Mouse (Mus musculus): Measurements from ENCODE around the gene Prpsap2.

Prpsap2 gene

GRCm38 (mm10) chr11:61757151-61757550 is 4.7 kb downstream of the Prpsap2 start:
- Histone ChIP-seq H3K4me1 (replicated peaks; ENCODE audit: low read depth, low read length) (peaks cover 25% of the 10 kb centered on the region), H3K27me3 (ENCODE audit: insufficient read depth, low read length) (no peaks in the 10 kb centered on the region), H3K4me3 (replicated peaks; ENCODE audit: low read length) (no peak overlapping the region), H3K9me3 (ENCODE audit: low read length) (no peaks in the 10 kb centered on the region), H3K36me3 (ENCODE audit: insufficient read depth, low read length) (peaks cover 74% of the 10 kb centered on the region)
- TF ChIP-seq NANOG (IDR thresholded peaks at IDR 0.05; ENCODE audit: borderline replicate concordance, low read length): no peak
- no peak for TF ChIP-seq POU5F1 (IDR thresholded peaks at IDR 0.05; ENCODE audit: borderline replicate concordance, low read length)
- TF ChIP-seq CTCF (conservative IDR thresholded peaks at IDR 0.05; ENCODE audit: low read length): no peak

GRCm38 (mm10) chr11:61751612-61752011 is 10.3 kb downstream of the Prpsap2 start:
- H3K9me3 ChIP-seq (ENCODE audit: low read length): no peaks in the 10 kb centered on the region
- H3K27me3 ChIP-seq (ENCODE audit: insufficient read depth, low read length): no peaks in the 10 kb centered on the region
- H3K36me3 ChIP-seq (ENCODE audit: insufficient read depth, low read length): peaks cover 94% of the 10 kb centered on the region
- no peak for TF ChIP-seq POU5F1 (IDR thresholded peaks at IDR 0.05; ENCODE audit: borderline replicate concordance, low read length)
- TF ChIP-seq CTCF (conservative IDR thresholded peaks at IDR 0.05; ENCODE audit: low read length): peak; percentile 75
- no peak overlapping the region for H3K4me3 ChIP-seq (replicated peaks; ENCODE audit: low read length)
- 0 out of 2 replicates have a peak, but pooled peaks cover 6% of the 10 kb centered on the region for H3K4me1 ChIP-seq (replicated peaks; ENCODE audit: low read depth, low read length)

- no peaks in the 10 kb centered on the region for H3K27me3 ChIP-seq (ENCODE audit: insufficient read depth, low read length)
- H3K36me3 ChIP-seq (ENCODE audit: insufficient read depth, low read length): peaks cover 95% of the 10 kb centered on the region
- TF ChIP-seq POU5F1 (IDR thresholded peaks at IDR 0.05; ENCODE audit: borderline replicate concordance, low read length): no peak
- no peak for TF ChIP-seq CTCF (conservative IDR thresholded peaks at IDR 0.05; ENCODE audit: low read length)
- no peak for TF ChIP-seq NANOG (IDR thresholded peaks at IDR 0.05; ENCODE audit: borderline replicate concordance, low read length)
- H3K4me3 ChIP-seq (replicated peaks; ENCODE audit: low read length): no peak overlapping the region
- peaks cover 6% of the 10 kb centered on the region; the same call in 1 of the 2 replicates for H3K4me1 ChIP-seq (replicated peaks; ENCODE audit: low read depth, low read length)
- H3K9me3 ChIP-seq (ENCODE audit: low read length): no peaks in the 10 kb centered on the region
Observed at GRCm38 (mm10) chr11:61747161-61747560, 14.7 kb downstream of the Prpsap2 start.

- no peaks in the 10 kb centered on the region for H3K9me3 ChIP-seq (ENCODE audit: low read length)
- no peak overlapping the region for H3K4me3 ChIP-seq (replicated peaks; ENCODE audit: low read length)
- peaks cover 6% of the 10 kb centered on the region; the same call in 1 of the 2 replicates for H3K4me1 ChIP-seq (replicated peaks; ENCODE audit: low read depth, low read length)
- H3K27me3 ChIP-seq (ENCODE audit: insufficient read depth, low read length): no peaks in the 10 kb centered on the region
- peaks cover 91% of the 10 kb centered on the region for H3K36me3 ChIP-seq (ENCODE audit: insufficient read depth, low read length)
- no peak for TF ChIP-seq POU5F1 (IDR thresholded peaks at IDR 0.05; ENCODE audit: borderline replicate concordance, low read length)
- no peak for TF ChIP-seq CTCF (conservative IDR thresholded peaks at IDR 0.05; ENCODE audit: low read length)
- TF ChIP-seq NANOG (IDR thresholded peaks at IDR 0.05; ENCODE audit: borderline replicate concordance, low read length): no peak
Observed at GRCm38 (mm10) chr11:61745781-61746180, 16.1 kb downstream of the Prpsap2 start.

GRCm38 (mm10) chr11:61744460-61744859 is 17.4 kb downstream of the Prpsap2 start:
- Histone ChIP-seq H3K4me3 (replicated peaks; ENCODE audit: low read length) (no peak overlapping the region), H3K4me1 (replicated peaks; ENCODE audit: low read depth, low read length) (peaks cover 2% of the 10 kb centered on the region; the same call in 1 of the 2 replicates), H3K27me3 (ENCODE audit: insufficient read depth, low read length) (no peaks in the 10 kb centered on the region), H3K36me3 (ENCODE audit: insufficient read depth, low read length) (peaks cover 93% of the 10 kb centered on the region), H3K9me3 (ENCODE audit: low read length) (no peaks in the 10 kb centered on the region)
- TF ChIP-seq NANOG (IDR thresholded peaks at IDR 0.05; ENCODE audit: borderline replicate concordance, low read length) (no peak), CTCF (conservative IDR thresholded peaks at IDR 0.05; ENCODE audit: low read length) (peak; percentile 32; the same call in 1 of the 2 replicates)

GRCm38 (mm10) chr11:61743768-61744167 is 18.1 kb downstream of the Prpsap2 start:
- Histone ChIP-seq H3K36me3 (ENCODE audit: insufficient read depth, low read length) (peaks cover 93% of the 10 kb centered on the region), H3K4me1 (replicated peaks; ENCODE audit: low read depth, low read length) (no peaks in the 10 kb centered on the region; the same call in 1 of the 2 replicates), H3K4me3 (replicated peaks; ENCODE audit: low read length) (no peak overlapping the region), H3K27me3 (ENCODE audit: insufficient read depth, low read length) (no peaks in the 10 kb centered on the region), H3K9me3 (ENCODE audit: low read length) (no peaks in the 10 kb centered on the region)
- TF ChIP-seq NANOG (IDR thresholded peaks at IDR 0.05; ENCODE audit: borderline replicate concordance, low read length) (no peak), POU5F1 (IDR thresholded peaks at IDR 0.05; ENCODE audit: borderline replicate concordance, low read length) (no peak), CTCF (conservative IDR thresholded peaks at IDR 0.05; ENCODE audit: low read length) (no peak)

- Histone ChIP-seq H3K27me3 (ENCODE audit: insufficient read depth, low read length) (no peaks in the 10 kb centered on the region), H3K9me3 (ENCODE audit: low read length) (no peaks in the 10 kb centered on the region), H3K4me1 (replicated peaks; ENCODE audit: low read depth, low read length) (no peaks in the 10 kb centered on the region; the same call in 1 of the 2 replicates), H3K36me3 (ENCODE audit: insufficient read depth, low read length) (peaks cover 95% of the 10 kb centered on the region), H3K4me3 (replicated peaks; ENCODE audit: low read length) (no peak overlapping the region)
- TF ChIP-seq POU5F1 (IDR thresholded peaks at IDR 0.05; ENCODE audit: borderline replicate concordance, low read length): no peak
- TF ChIP-seq CTCF (conservative IDR thresholded peaks at IDR 0.05; ENCODE audit: low read length): peak; percentile 53
Observed at GRCm38 (mm10) chr11:61740500-61740899, 21.4 kb downstream of the Prpsap2 start.

- H3K9me3 ChIP-seq (ENCODE audit: low read length): no peaks in the 10 kb centered on the region
- H3K4me1 ChIP-seq (replicated peaks; ENCODE audit: low read depth, low read length): peaks cover 9% of the 10 kb centered on the region
- no peaks in the 10 kb centered on the region for H3K27me3 ChIP-seq (ENCODE audit: insufficient read depth, low read length)
- peaks cover 95% of the 10 kb centered on the region for H3K36me3 ChIP-seq (ENCODE audit: insufficient read depth, low read length)
- TF ChIP-seq CTCF (conservative IDR thresholded peaks at IDR 0.05; ENCODE audit: low read length) (no peak), NANOG (IDR thresholded peaks at IDR 0.05; ENCODE audit: borderline replicate concordance, low read length) (no peak), POU5F1 (IDR thresholded peaks at IDR 0.05; ENCODE audit: borderline replicate concordance, low read length) (no peak)
- H3K4me3 ChIP-seq (replicated peaks; ENCODE audit: low read length): no peak overlapping the region
Observed at GRCm38 (mm10) chr11:61737290-61737689, 24.6 kb downstream of the Prpsap2 start.

GRCm38 (mm10) chr11:61732672-61733071 is 29.2 kb downstream of the Prpsap2 start:
- Histone ChIP-seq H3K36me3 (ENCODE audit: insufficient read depth, low read length) (peaks cover 97% of the 10 kb centered on the region), H3K4me1 (replicated peaks; ENCODE audit: low read depth, low read length) (peaks cover 9% of the 10 kb centered on the region), H3K4me3 (replicated peaks; ENCODE audit: low read length) (no peak overlapping the region), H3K27me3 (ENCODE audit: insufficient read depth, low read length) (no peaks in the 10 kb centered on the region), H3K9me3 (ENCODE audit: low read length) (no peaks in the 10 kb centered on the region)
- TF ChIP-seq CTCF (conservative IDR thresholded peaks at IDR 0.05; ENCODE audit: low read length): no peak
- no peak for TF ChIP-seq NANOG (IDR thresholded peaks at IDR 0.05; ENCODE audit: borderline replicate concordance, low read length)
- no peak for TF ChIP-seq POU5F1 (IDR thresholded peaks at IDR 0.05; ENCODE audit: borderline replicate concordance, low read length)

Data from E14TG2a.4 (cell line).